Mouse (Mus musculus) liver, embryonic 11.5 days (tissue): ENCODE data around the gene Txlna. TPM values are rescaled to one million over a fixed set of nuclear protein-coding genes. Genes with fewer than 3 reads are reported as not detected.

Source experiments
- ATAC-seq: fragments of 200-750 bp; cut with Nextera tagmentation; replicated peaks from 2 replicates; pipeline ENCODE4 v1.8.0; 2017; ENCODE audit warnings: moderate number of reproducible peaks, mild to moderate bottlenecking, moderate TSS enrichment, moderate library complexity; ENCODE audit not compliant: low FRiP score
- DNase-seq: peaks from one replicate; pipeline ENCODE4 v3.0.0-alpha.2; 2017; ENCODE audit warnings: low spot score
- H3K27ac ChIP-seq: fragments of 300-500 bp; sonication (generic); 2 replicates; pipeline ENCODE4 v1.5.1; 2014; ENCODE audit warnings: mild to moderate bottlenecking, low read depth, low read length, control low read depth
- H3K27me3 ChIP-seq: fragments of 300-500 bp; sonication (generic); replicated peaks from 2 replicates; pipeline ENCODE4 v1.6.1; 2014; ENCODE audit warnings: low read length, mixed read lengths; ENCODE audit not compliant: control insufficient read depth, insufficient read depth
- H3K36me3 ChIP-seq: fragments of 300-500 bp; sonication (generic); 2 replicates; pipeline ENCODE4 v1.6.1; 2014; ENCODE audit warnings: mild to moderate bottlenecking, low read length, moderate library complexity, mixed read lengths; ENCODE audit not compliant: control insufficient read depth, insufficient read depth
- H3K4me1 ChIP-seq: fragments of 300-500 bp; sonication (generic); replicated peaks from 2 replicates; pipeline ENCODE4 v1.6.1; 2014; ENCODE audit warnings: low read length, mixed read lengths; ENCODE audit not compliant: control insufficient read depth, insufficient read depth
- H3K4me2 ChIP-seq: fragments of 300-500 bp; sonication (generic); 2 replicates; pipeline ENCODE4 v1.6.1; 2014; ENCODE audit warnings: mild to moderate bottlenecking, control low read depth, moderate library complexity
- H3K4me3 ChIP-seq: fragments of 300-500 bp; sonication (generic); 2 replicates; pipeline ENCODE4 v1.5.1; 2014; ENCODE audit warnings: low read depth, low read length, control low read depth
- H3K9ac ChIP-seq: fragments of 300-500 bp; sonication (generic); 2 replicates; pipeline ENCODE4 v1.6.1; 2014; ENCODE audit warnings: low read depth, low read length, control low read depth
- H3K9me3 ChIP-seq: fragments of 300-500 bp; sonication (generic); 2 replicates; pipeline ENCODE4 v1.6.1; 2016; ENCODE audit warnings: low read length, inconsistent platforms, mixed read lengths; ENCODE audit not compliant: control insufficient read depth
- WGBS: fragments of 180-500 bp; shearing (Covaris S2); extraction: QIAGEN DNeasy Blood & Tissue Kit; methylation state at CpG from one replicate; pipeline ENCODE4 v1.1.7; 2014; 5-methylcytosine and 5-hydroxymethylcytosine counted together
- polyA plus RNA-seq: library from polyadenylated mRNA; unstranded; fragments of >200 nt; fragmentation: Nextera tagmentation; extraction: Ambion mirVana; gene quantifications from 2 replicates; pipeline ENCODE4 v1.2.1, GENCODE M21; 2014

The Txlna gene
- polyA plus RNA-seq, 1 experiment from 2014 or later: 70.6 TPM

DNA sequence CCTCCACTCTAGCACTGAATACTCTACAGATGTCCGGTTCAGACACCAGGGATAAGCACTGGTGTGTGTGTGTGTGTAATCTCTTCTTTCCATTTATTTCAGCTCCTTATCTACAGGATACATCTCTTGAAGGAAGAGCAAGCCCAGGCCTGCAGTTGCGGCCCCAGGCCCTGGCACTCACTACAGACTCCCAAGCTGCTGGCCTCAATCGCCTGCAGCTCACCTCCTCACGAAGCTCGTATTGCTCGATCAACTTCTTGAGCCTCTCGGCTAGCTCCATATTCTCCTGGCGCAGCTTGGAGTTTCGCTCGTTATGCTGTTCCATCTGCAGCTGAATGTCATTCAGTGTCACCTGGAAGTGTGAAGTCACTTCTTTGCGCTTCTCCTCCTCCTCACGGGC lies 9.0 kb downstream of the Txlna start:
- Histone ChIP-seq H3K9ac (no peak overlapping the region), H3K36me3 (peaks cover 80% of the 10 kb centered on the region), H3K27ac (no peak overlapping the region), H3K4me1 (peaks cover 10% of the 10 kb centered on the region), H3K4me3 (no peak overlapping the region), H3K27me3 (no peaks in the 10 kb centered on the region), H3K4me2 (no peak overlapping the region), H3K9me3 (no peaks in the 10 kb centered on the region)
- WGBS: 92% methylated on average over 12 of the region's 12 CpGs
- ATAC-seq (no peak), DNase-seq (no peak)

DNA sequence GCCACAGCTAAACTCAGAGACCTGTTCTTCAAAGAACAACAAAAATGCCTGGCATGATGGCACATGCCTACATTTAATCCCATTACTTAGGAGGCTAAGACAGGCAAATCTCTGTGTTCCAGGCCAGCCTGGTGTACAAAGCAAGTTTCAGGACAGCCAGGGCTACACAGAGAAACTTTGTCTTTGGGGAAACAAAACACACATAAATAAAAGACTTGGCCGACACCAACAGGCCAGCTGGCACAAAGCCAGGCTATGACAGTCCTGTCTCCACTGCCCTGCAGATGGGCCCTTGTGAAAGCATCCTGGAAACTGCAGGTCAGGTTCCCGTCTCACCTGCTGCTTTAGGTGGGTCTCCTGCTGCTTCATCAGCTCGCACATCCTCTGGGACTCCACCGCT lies 9.9 kb downstream of the Txlna start:
- ATAC-seq (no peak), DNase-seq (no peak)
- H3K4me3 ChIP-seq: no peak overlapping the region
- peaks cover 80% of the 10 kb centered on the region for H3K36me3 ChIP-seq
- H3K4me1 ChIP-seq: peaks cover 10% of the 10 kb centered on the region
- H3K9ac ChIP-seq: no peak overlapping the region
- H3K27ac ChIP-seq: no peak overlapping the region
- no peak overlapping the region for H3K4me2 ChIP-seq
- no peaks in the 10 kb centered on the region for H3K27me3 ChIP-seq
- no peaks in the 10 kb centered on the region for H3K9me3 ChIP-seq
- WGBS: 90% methylated on average over 4 of the region's 4 CpGs

DNA sequence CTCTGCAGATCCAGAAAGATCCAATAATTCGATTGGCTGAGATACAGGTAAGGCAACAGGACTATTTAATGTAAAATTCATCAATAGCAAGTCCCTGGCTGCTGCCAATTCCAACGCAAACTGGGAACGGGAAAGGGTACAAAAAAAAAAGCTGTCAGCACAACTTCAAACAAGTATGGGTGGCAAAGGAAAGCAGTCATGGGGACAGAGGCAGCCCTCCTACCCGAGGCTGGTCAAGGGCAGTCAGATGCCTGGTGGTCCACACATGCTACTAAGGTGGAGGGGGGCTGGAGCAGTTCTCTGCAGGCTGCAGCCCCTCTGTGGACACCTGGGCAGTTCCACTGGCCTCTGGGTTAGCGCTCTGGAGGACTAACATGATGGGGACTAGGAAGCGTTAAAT lies 14.8 kb downstream of the Txlna start:
- no peak for ATAC-seq
- H3K27ac ChIP-seq: no peak overlapping the region
- peaks cover 22% of the 10 kb centered on the region for H3K4me1 ChIP-seq
- no peak for DNase-seq
- no peak overlapping the region for H3K4me2 ChIP-seq
- H3K4me3 ChIP-seq: no peak overlapping the region
- H3K9ac ChIP-seq: no peak overlapping the region
- H3K27me3 ChIP-seq: no peaks in the 10 kb centered on the region
- peaks cover 40% of the 10 kb centered on the region for H3K36me3 ChIP-seq
- no peaks in the 10 kb centered on the region for H3K9me3 ChIP-seq
- 74% methylated on average over 6 of the region's 6 CpGs for WGBS

DNA sequence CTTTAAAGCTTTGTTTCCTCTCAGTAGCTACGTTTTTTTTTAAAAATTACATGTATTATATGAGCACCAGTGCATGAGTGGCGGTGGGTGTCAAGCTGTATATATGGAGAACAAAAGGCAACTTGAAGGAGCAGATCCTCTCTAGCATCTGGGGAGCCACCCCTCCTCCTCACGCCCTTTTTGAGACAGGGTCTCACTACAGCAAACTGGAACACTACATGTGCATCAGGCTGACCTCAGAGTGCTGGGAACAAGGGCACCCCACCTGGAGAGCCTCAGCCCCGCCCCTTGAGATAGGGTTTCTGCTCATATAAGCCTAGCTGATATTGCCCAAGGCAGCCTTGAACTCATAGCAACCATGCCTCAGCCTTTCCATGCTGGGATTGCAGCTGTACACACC lies 15.4 kb downstream of the Txlna start:
- Histone ChIP-seq H3K4me3 (no peak overlapping the region), H3K9me3 (no peaks in the 10 kb centered on the region), H3K4me1 (peaks cover 22% of the 10 kb centered on the region), H3K9ac (no peak overlapping the region; the same call in 1 of the 2 replicates), H3K27ac (no peak overlapping the region), H3K4me2 (peak overlapping the region; percentile 73), H3K36me3 (peaks cover 35% of the 10 kb centered on the region), H3K27me3 (no peaks in the 10 kb centered on the region)
- DNase-seq (no peak), ATAC-seq (no peak)
- 49% methylated on average over 4 of the region's 4 CpGs for WGBS

DNA sequence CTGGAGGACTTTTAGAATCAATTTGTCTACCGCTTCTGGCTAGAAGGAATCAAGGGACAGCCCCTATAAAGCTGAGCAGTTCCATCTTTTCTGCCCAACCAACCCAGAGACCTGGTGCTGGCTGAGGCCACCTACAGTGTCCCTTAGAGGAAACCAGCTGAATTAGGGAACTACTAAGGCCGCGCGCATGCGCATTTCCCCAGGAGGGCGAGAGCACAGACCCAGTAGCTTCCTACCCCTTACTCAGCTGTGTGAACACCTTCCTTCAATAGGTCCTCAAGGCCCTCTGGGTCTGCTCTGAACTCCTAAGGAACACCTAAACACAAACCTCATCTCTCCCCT lies 15.9 kb downstream of the Txlna start:
- peak overlapping the region; percentile 27 for H3K9ac ChIP-seq
- H3K27ac ChIP-seq: peak overlapping the region; percentile 81
- H3K4me2 ChIP-seq: peak overlapping the region; percentile 73
- H3K9me3 ChIP-seq: no peaks in the 10 kb centered on the region
- no peaks in the 10 kb centered on the region for H3K27me3 ChIP-seq
- H3K4me3 ChIP-seq: peak overlapping the region; percentile 31
- DNase-seq: peak; percentile 68
- 5% methylated on average over 6 of the region's 6 CpGs for WGBS
- peaks cover 30% of the 10 kb centered on the region for H3K36me3 ChIP-seq
- H3K4me1 ChIP-seq: peaks cover 22% of the 10 kb centered on the region
- peak; percentile 26; the same call in 1 of the 2 replicates for ATAC-seq

DNA sequence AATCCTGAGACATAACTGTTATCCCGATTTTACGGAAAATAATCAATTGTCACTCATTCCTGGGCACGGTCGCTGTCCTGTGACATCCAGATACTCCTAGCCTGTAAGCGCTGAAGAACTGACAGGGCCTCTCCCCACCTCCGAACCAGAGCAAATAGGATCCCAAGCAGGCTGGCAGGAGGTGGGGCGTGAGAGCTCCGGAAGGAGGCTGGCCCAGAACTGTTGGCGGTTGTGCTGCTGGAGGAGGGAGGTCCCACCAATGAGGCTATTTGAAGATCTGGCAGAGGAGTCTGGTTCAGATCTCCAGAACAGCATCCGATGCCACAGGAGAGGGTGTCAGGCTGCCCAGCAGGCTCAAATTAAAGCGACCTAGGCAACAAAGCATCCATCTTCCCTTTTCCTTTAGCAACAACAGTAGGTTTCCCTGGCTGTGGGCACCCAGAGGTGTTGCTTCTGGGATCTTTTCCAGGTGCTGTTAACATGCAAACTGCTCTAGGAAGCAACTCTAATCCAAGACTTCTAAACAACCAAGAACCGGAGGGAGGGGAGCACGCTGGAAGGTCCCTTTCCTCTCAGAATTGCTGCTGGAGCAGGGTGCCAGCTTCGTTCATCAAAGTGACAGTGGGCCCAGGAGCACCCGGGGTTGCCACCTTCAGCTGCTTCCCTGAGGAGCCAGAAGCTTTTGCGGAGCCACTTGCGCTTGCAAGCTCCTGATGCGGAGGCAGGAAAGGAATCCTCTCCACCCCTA lies 16.4 kb downstream of the Txlna start:
- ATAC-seq: peak; percentile 95
- Histone ChIP-seq H3K4me2 (peak overlapping the region; percentile 73), H3K27me3 (no peaks in the 10 kb centered on the region), H3K4me1 (peaks cover 22% of the 10 kb centered on the region), H3K27ac (peak overlapping the region; percentile 81), H3K9ac (peak overlapping the region; percentile 74), H3K9me3 (no peaks in the 10 kb centered on the region), H3K4me3 (peak overlapping the region; percentile 66), H3K36me3 (peaks cover 26% of the 10 kb centered on the region)
- peak; percentile 79 for DNase-seq
- under 1% methylated on average over 18 of the region's 18 CpGs for WGBS

DNA sequence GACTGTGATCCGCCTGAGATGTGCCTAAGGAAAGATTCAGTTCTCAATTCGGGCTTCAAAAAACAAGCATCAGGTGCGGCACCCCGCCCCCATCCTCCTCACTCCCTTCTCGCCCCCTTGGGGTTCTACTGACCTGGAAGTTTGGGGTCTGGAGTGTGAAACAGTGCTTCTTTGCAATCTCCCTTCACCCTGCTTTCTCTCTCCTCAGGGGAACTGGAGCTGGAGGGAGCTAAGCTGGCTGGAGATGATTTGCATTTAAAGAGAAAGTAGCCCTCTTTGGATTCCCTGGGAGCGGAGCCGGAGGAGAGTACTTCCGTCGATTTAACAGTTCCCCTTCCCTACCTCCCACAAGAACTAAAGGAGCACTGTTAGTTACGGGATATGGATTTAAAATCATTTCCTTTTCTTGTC lies 17.2 kb downstream of the Txlna start, which contains the start of gene Ccdc28b:
Ccdc28b (minus strand) TSS at position 267 of the 411 bp plus-strand sequence.
- peak; percentile 55 for DNase-seq
- peaks cover 25% of the 10 kb centered on the region for H3K4me1 ChIP-seq
- peak within 1 kb of the TSS; percentile 73 for H3K4me2 ChIP-seq
- H3K27ac ChIP-seq: peak within 1 kb of the TSS; percentile 81
- H3K9ac ChIP-seq: peak within 1 kb of the TSS; percentile 74
- no peaks in the 10 kb centered on the region for H3K9me3 ChIP-seq
- H3K36me3 ChIP-seq: peaks cover 19% of the 10 kb centered on the region
- 0% methylated on average over 10 of the region's 10 CpGs for WGBS
- H3K4me3 ChIP-seq: peak within 1 kb of the TSS; percentile 66
- no peak; the same call in 1 of the 2 replicates for ATAC-seq
- H3K27me3 ChIP-seq: no peaks in the 10 kb centered on the region

DNA sequence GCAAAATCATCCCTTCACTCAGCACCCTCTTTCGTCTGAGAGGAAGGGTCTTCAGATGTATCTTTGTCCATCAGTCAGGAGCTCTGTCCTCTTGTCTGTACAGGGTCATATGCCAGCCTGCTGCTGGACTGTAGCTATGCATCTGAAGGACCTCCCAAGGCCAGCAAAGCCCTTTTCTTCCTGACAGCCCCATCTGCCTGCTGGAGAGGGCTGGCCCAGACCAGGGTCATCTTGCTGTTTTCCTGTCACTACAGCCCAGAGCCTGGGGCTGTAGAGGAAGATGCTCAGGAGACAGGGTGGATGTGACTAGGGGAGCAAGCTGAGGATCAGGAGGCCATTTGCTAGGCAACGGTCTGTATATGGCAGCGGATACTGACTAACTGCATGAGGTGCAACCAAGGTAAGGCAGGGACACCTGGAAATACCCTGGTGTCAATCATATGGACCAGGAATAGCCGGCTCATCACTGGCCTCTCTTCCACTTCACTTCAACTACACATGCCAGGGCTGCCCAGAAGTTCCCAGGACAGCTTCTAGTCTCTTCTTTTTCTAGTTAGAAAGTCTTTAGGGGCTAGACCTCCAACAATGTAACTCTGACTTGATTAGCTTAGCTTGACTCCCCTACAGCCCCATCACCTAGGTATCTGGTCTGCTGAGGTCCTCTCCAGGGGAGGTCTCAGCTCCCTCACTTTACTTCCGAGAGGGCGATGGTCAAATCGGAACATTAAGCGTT lies 17.9 kb downstream of the Txlna start:
- peak overlapping the region; percentile 66 for H3K4me3 ChIP-seq
- H3K4me1 ChIP-seq: peaks cover 25% of the 10 kb centered on the region
- 20% methylated on average over 8 of the region's 8 CpGs for WGBS
- ATAC-seq (no peak), DNase-seq (no peak)
- H3K27ac ChIP-seq: peak overlapping the region; percentile 69; the same call in 1 of the 2 replicates
- H3K4me2 ChIP-seq: peak overlapping the region; percentile 73
- H3K36me3 ChIP-seq: peaks cover 12% of the 10 kb centered on the region; the same call in 1 of the 2 replicates
- peak overlapping the region; percentile 74 for H3K9ac ChIP-seq
- H3K27me3 ChIP-seq: no peaks in the 10 kb centered on the region
- no peaks in the 10 kb centered on the region for H3K9me3 ChIP-seq
